Mouse (Mus musculus): ENCODE data around the gene BC005537.
"Not testable (repeated sequence)": the region's sequence is repeated elsewhere in the genome, so short reads cannot be mapped to it uniquely, and the experiment has no call there.

BC005537 gene

GRCm38 (mm10) chr13:24801308-24801921 lies at the start of gene BC005537:
Gene BC005537, plus strand, starts transcription at chr13:24801657.
- peak; percentile 44 for DNase-seq (ENCODE audit: low spot score)

- DNase-seq (ENCODE audit: low spot score) = no peak
Measured at GRCm38 (mm10) chr13:24756756-24757155, 44.7 kb upstream of the BC005537 start.

GRCm38 (mm10) chr13:24757820-24758564 lies 43.5 kb upstream of the BC005537 start:
- no peak for DNase-seq (ENCODE audit: low spot score)

- DNase-seq (ENCODE audit: low spot score) = no peak
Measured at GRCm38 (mm10) chr13:24759451-24759850, 42.0 kb upstream of the BC005537 start.

- DNase-seq (ENCODE audit: low spot score) = no peak
Measured at GRCm38 (mm10) chr13:24760351-24760870, 41.0 kb upstream of the BC005537 start.

- DNase-seq (ENCODE audit: low spot score) = no peak
Measured at GRCm38 (mm10) chr13:24761083-24761402, 40.4 kb upstream of the BC005537 start.

GRCm38 (mm10) chr13:24761403-24762227 lies 39.8 kb upstream of the BC005537 start, which contains the start of gene Gmnn:
Gene Gmnn, minus strand, starts transcription at chr13:24761923.
- peak; percentile 86 for DNase-seq (ENCODE audit: low spot score)

GRCm38 (mm10) chr13:24762254-24762653 lies 39.2 kb upstream of the BC005537 start:
- DNase-seq (ENCODE audit: low spot score) = no peak

- DNase-seq (ENCODE audit: low spot score) = not testable (repeated sequence)
Measured at GRCm38 (mm10) chr13:24767809-24768208, 33.6 kb upstream of the BC005537 start.

- not testable (repeated sequence) for DNase-seq (ENCODE audit: low spot score)
Measured at GRCm38 (mm10) chr13:24771482-24771881, 30.0 kb upstream of the BC005537 start.

- peak; percentile 23 for DNase-seq (ENCODE audit: low spot score)
Measured at GRCm38 (mm10) chr13:24776146-24776844, 25.2 kb upstream of the BC005537 start.

GRCm38 (mm10) chr13:24778026-24778425 lies 23.4 kb upstream of the BC005537 start:
- no peak for DNase-seq (ENCODE audit: low spot score)

- DNase-seq (ENCODE audit: low spot score) = no peak
Measured at GRCm38 (mm10) chr13:24778706-24779380, 22.6 kb upstream of the BC005537 start.

- DNase-seq (ENCODE audit: low spot score) = no peak
Measured at GRCm38 (mm10) chr13:24781916-24782315, 19.5 kb upstream of the BC005537 start.

GRCm38 (mm10) chr13:24786014-24786490 lies 15.4 kb upstream of the BC005537 start:
- no peak for DNase-seq (ENCODE audit: low spot score)

GRCm38 (mm10) chr13:24787477-24787876 lies 14.0 kb upstream of the BC005537 start:
- DNase-seq (ENCODE audit: low spot score) = no peak

- DNase-seq (ENCODE audit: low spot score) = no peak
Measured at GRCm38 (mm10) chr13:24791349-24791748, 10.1 kb upstream of the BC005537 start.

- no peak for DNase-seq (ENCODE audit: low spot score)
Measured at GRCm38 (mm10) chr13:24792411-24793045, 8.9 kb upstream of the BC005537 start.

- DNase-seq (ENCODE audit: low spot score) = no peak
Measured at GRCm38 (mm10) chr13:24798686-24799085, 2.8 kb upstream of the BC005537 start.

- no peak for DNase-seq (ENCODE audit: low spot score)
Measured at GRCm38 (mm10) chr13:24799378-24799777, 2.1 kb upstream of the BC005537 start.
